Mouse (Mus musculus) lung, adult 2 months (tissue): ENCODE measurements at regions not wholly inside any gene's neighbourhood (a gene's known extent, or its start where the extent isn't known, plus 50 kb on each side); places are given as distances from the start of the nearest gene placed in this dataset.

ENCODE experiments used
- CTCF ChIP-seq: fragments of 200-500 bp; IDR thresholded peaks from 2 replicates; pipeline ENCODE4 v1.5.1; 2011; ENCODE audit warnings: mild to moderate bottlenecking, low read length, control low read depth; ENCODE audit not compliant: insufficient read depth
- POLR2A ChIP-seq: fragments of 200-500 bp; IDR thresholded peaks from 2 replicates; pipeline ENCODE4 v1.6.1; 2011; ENCODE audit warnings: low read depth, mild to moderate bottlenecking, control low read depth, low read length, borderline replicate concordance; ENCODE audit errors: extremely low read depth

- TF ChIP-seq CTCF (no peak), POLR2A (no peak)
Observed at GRCm38 (mm10) chr10:96332731-96333201, 196.4 kb downstream of the Gm5426 start.
